Mouse (Mus musculus) testis, adult 2 months (tissue): Measurements from ENCODE around the gene Stard5. TPM values are rescaled to one million over a fixed set of nuclear protein-coding genes. Genes with fewer than 3 reads are reported as not detected.

ENCODE experiments used
- H3K27ac ChIP-seq: fragments of 200-500 bp; 2 replicates; pipeline ENCODE4 v1.5.1; 2012; ENCODE audit warnings: low read depth, low read length; ENCODE audit not compliant: control insufficient read depth, insufficient read depth
- H3K27me3 ChIP-seq: fragments of 200-500 bp; 2 replicates; pipeline ENCODE4 v1.6.1; 2012; ENCODE audit warnings: mild to moderate bottlenecking, low read length, moderate library complexity; ENCODE audit not compliant: control insufficient read depth, insufficient read depth
- H3K36me3 ChIP-seq: fragments of 200-500 bp; 2 replicates; pipeline ENCODE4 v1.6.1; 2012; ENCODE audit warnings: mild to moderate bottlenecking, low read length; ENCODE audit not compliant: control insufficient read depth, insufficient read depth
- H3K4me1 ChIP-seq: fragments of 200-500 bp; 2 replicates; pipeline ENCODE4 v1.6.1; 2012; ENCODE audit warnings: low read length; ENCODE audit not compliant: control insufficient read depth, insufficient read depth
- H3K4me3 ChIP-seq: fragments of 200-500 bp; 2 replicates; pipeline ENCODE4 v1.5.1; 2012; ENCODE audit warnings: low read depth, mild to moderate bottlenecking, low read length, moderate library complexity, mixed read lengths; ENCODE audit not compliant: control insufficient read depth
- CTCF ChIP-seq: fragments of 200-500 bp; IDR thresholded peaks from 2 replicates; pipeline ENCODE4 v1.5.1; 2012; ENCODE audit warnings: low read depth, mild to moderate bottlenecking, inconsistent platforms, low read length, moderate library complexity; ENCODE audit not compliant: control insufficient read depth, insufficient read depth, insufficient replicate concordance
- POLR2A ChIP-seq: fragments of 200-500 bp; IDR thresholded peaks from 2 replicates; pipeline ENCODE4 v1.6.1; 2012; ENCODE audit warnings: low read depth, mild to moderate bottlenecking, inconsistent platforms, low read length, moderate library complexity; ENCODE audit not compliant: control insufficient read depth
- polyA plus RNA-seq: library from polyadenylated mRNA; depleted of rRNA; stranded (reverse); fragments of >200 nt; gene quantifications from 2 replicates; pipeline ENCODE4 v1.2.3, GENCODE M21; 2012

The Stard5 gene
- polyA plus RNA-seq, 1 experiment: 4.8 TPM

GRCm38 (mm10) chr7:83635726-83636125 lies 4.0 kb downstream of the Stard5 start:
- H3K27me3 ChIP-seq: peaks cover 2% of the 10 kb centered on the region; the same call in 1 of the 2 replicates
- no peaks in the 10 kb centered on the region for H3K36me3 ChIP-seq
- no peak overlapping the region for H3K4me3 ChIP-seq
- peaks cover 11% of the 10 kb centered on the region for H3K4me1 ChIP-seq
- TF ChIP-seq CTCF (no peak), POLR2A (no peak)
- H3K27ac ChIP-seq: no peak overlapping the region

- no peaks in the 10 kb centered on the region for H3K36me3 ChIP-seq
These were observed 4.7 kb downstream of the Stard5 start for GRCm38 (mm10) chr7:83636425-83636824.

GRCm38 (mm10) chr7:83637781-83638583 lies 6.2 kb downstream of the Stard5 start:
- Histone ChIP-seq H3K27me3 (no peaks in the 10 kb centered on the region), H3K36me3 (no peaks in the 10 kb centered on the region), H3K4me3 (no peak overlapping the region), H3K27ac (no peak overlapping the region), H3K4me1 (peaks cover 7% of the 10 kb centered on the region)
- TF ChIP-seq CTCF (no peak), POLR2A (no peak)

More at GRCm38 (mm10) chr7:83636425-83636824, 4.7 kb downstream of the Stard5 start:
- TF ChIP-seq CTCF (no peak), POLR2A (no peak)
- H3K27me3 ChIP-seq: peaks cover 2% of the 10 kb centered on the region; the same call in 1 of the 2 replicates
- H3K4me3 ChIP-seq: no peak overlapping the region
- no peak overlapping the region for H3K27ac ChIP-seq
- peaks cover 12% of the 10 kb centered on the region for H3K4me1 ChIP-seq

DNA sequence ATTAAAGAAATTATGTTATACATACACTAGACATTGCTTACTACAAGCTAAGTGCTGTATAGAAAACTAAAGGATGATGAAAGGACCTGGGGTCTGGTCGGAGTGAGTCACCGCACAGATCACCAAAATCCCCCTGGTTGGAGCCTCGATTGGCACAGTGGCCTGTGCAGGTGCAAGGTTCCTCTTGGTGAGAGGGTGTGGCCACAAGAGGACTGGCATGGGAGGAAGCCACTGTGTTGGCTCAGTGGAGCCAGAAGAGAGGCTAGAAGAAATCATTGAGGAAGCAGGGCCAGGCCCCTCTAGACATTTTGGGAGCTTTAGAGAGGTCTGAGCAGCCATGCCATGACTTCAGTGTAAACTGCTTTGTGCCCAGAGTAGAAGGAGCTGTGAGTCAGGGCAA lies 7.3 kb downstream of the Stard5 start:
- Histone ChIP-seq H3K27me3 (no peaks in the 10 kb centered on the region), H3K36me3 (no peaks in the 10 kb centered on the region), H3K4me3 (no peak overlapping the region), H3K4me1 (peaks cover 7% of the 10 kb centered on the region), H3K27ac (no peak overlapping the region)
- TF ChIP-seq CTCF: no peak
- no peak for TF ChIP-seq POLR2A

GRCm38 (mm10) chr7:83640581-83640980 lies 8.8 kb downstream of the Stard5 start:
- TF ChIP-seq CTCF: no peak
- no peak for TF ChIP-seq POLR2A
- Histone ChIP-seq H3K4me1 (peaks cover 7% of the 10 kb centered on the region), H3K27me3 (no peaks in the 10 kb centered on the region), H3K27ac (no peak overlapping the region), H3K4me3 (no peak overlapping the region), H3K36me3 (no peaks in the 10 kb centered on the region)

GRCm38 (mm10) chr7:83641163-83641562 lies 9.4 kb downstream of the Stard5 start:
- Histone ChIP-seq H3K27me3 (no peaks in the 10 kb centered on the region), H3K27ac (no peak overlapping the region), H3K36me3 (no peaks in the 10 kb centered on the region), H3K4me3 (no peak overlapping the region), H3K4me1 (peaks cover 7% of the 10 kb centered on the region)
- TF ChIP-seq CTCF (no peak), POLR2A (no peak)

- Histone ChIP-seq H3K36me3 (no peaks in the 10 kb centered on the region), H3K4me3 (no peak overlapping the region), H3K27ac (no peak overlapping the region), H3K27me3 (no peaks in the 10 kb centered on the region), H3K4me1 (peaks cover 7% of the 10 kb centered on the region)
- TF ChIP-seq CTCF: no peak
- no peak for TF ChIP-seq POLR2A
These were observed 11.8 kb downstream of the Stard5 start for GRCm38 (mm10) chr7:83643581-83643980.

DNA sequence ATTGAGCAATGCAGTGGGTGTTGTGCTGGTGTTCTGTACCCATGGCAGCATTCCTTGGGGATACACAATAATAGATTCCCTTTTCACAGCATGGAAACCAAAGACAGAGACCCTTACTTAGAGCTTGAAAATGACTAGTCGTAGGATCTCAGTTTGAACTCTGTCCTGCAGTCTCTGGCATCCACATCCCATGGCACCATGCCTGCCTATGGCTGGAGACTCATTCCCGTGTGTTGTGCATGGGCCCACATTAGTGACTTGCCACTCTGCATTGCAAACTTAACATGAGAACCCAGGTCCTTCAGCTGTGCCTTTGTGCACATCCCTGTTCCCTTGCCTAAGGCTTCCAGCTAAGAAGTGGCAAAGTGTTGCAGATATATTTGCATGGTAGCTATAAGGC lies 13.0 kb downstream of the Stard5 start:
- no peak for TF ChIP-seq POLR2A
- TF ChIP-seq CTCF: no peak
- no peaks in the 10 kb centered on the region for H3K27me3 ChIP-seq
- H3K4me3 ChIP-seq: no peak overlapping the region
- H3K36me3 ChIP-seq: no peaks in the 10 kb centered on the region
- no peak overlapping the region for H3K27ac ChIP-seq
- H3K4me1 ChIP-seq: peaks cover 7% of the 10 kb centered on the region
